Mouse (Mus musculus) cortical plate, adult 2 months (tissue): ENCODE measurements around the gene Coq8a. TPM values are rescaled to one million over a fixed set of nuclear protein-coding genes. Genes with fewer than 3 reads are reported as not detected.

Experiments used
- H3K27ac ChIP-seq: fragments of 200-500 bp; 2 replicates; pipeline ENCODE4 v1.5.1; 2012; ENCODE audit warnings: low read length, control low read depth, inconsistent platforms; ENCODE audit not compliant: insufficient read depth
- H3K4me1 ChIP-seq: fragments of 200-500 bp; 2 replicates; pipeline ENCODE4 v1.6.1; 2011; ENCODE audit warnings: low read length; ENCODE audit not compliant: control insufficient read depth, insufficient read depth
- H3K4me3 ChIP-seq: fragments of 200-500 bp; 2 replicates; pipeline ENCODE4 v1.5.1; 2011; ENCODE audit warnings: mild to moderate bottlenecking, low read length, control low read depth; ENCODE audit not compliant: insufficient read depth
- CTCF ChIP-seq: fragments of 200-500 bp; IDR thresholded peaks from 2 replicates; pipeline ENCODE4 v1.5.1; 2011; ENCODE audit warnings: mild to moderate bottlenecking, control low read depth, low read length; ENCODE audit not compliant: insufficient read depth; ENCODE audit errors: extremely low read depth
- POLR2A ChIP-seq: fragments of 200-500 bp; IDR thresholded peaks from 2 replicates; pipeline ENCODE4 v1.6.1; 2011; ENCODE audit warnings: mild to moderate bottlenecking, low read length, control low read depth; ENCODE audit not compliant: insufficient read depth; ENCODE audit errors: extremely low read depth
- polyA plus RNA-seq: library from polyadenylated mRNA; depleted of rRNA; stranded (reverse); fragments of >200 nt; gene quantifications from 2 replicates; pipeline ENCODE4 v1.2.3, GENCODE M21; 2012

The Coq8a gene
- polyA plus RNA-seq, 1 experiment, result 35.9 TPM

GRCm38 (mm10) chr1:180191651-180192220, 7.7 kb downstream of the Coq8a start:
- Histone ChIP-seq H3K4me3 (no peak overlapping the region), H3K27ac (no peak overlapping the region), H3K4me1 (peaks cover 2% of the 10 kb centered on the region; the same call in 1 of the 2 replicates)
- TF ChIP-seq CTCF, result no peak
- TF ChIP-seq POLR2A, result no peak

- Histone ChIP-seq H3K27ac (no peak overlapping the region), H3K4me3 (no peak overlapping the region), H3K4me1 (peaks cover 2% of the 10 kb centered on the region; the same call in 1 of the 2 replicates)
- TF ChIP-seq CTCF, result no peak
- no peak for TF ChIP-seq POLR2A
These were observed 8.3 kb downstream of the Coq8a start for GRCm38 (mm10) chr1:180191112-180191511.

- no peak for TF ChIP-seq CTCF
- TF ChIP-seq POLR2A, result no peak
- no peak overlapping the region for H3K4me3 ChIP-seq
- H3K27ac ChIP-seq, result no peak overlapping the region
- H3K4me1 ChIP-seq, result peaks cover under 1% of the 10 kb centered on the region; the same call in 1 of the 2 replicates
These were observed 10.5 kb downstream of the Coq8a start for GRCm38 (mm10) chr1:180188951-180189350.

- no peak overlapping the region for H3K4me3 ChIP-seq
These were observed 13.0 kb downstream of the Coq8a start for GRCm38 (mm10) chr1:180186371-180186770.

GRCm38 (mm10) chr1:180185877-180186276, 13.5 kb downstream of the Coq8a start:
- TF ChIP-seq POLR2A (no peak), CTCF (no peak)
- H3K4me3 ChIP-seq, result no peak overlapping the region
- H3K27ac ChIP-seq, result no peak overlapping the region
- no peaks in the 10 kb centered on the region for H3K4me1 ChIP-seq

More at GRCm38 (mm10) chr1:180186371-180186770, 13.0 kb downstream of the Coq8a start:
- Histone ChIP-seq H3K27ac (no peak overlapping the region), H3K4me1 (no peaks in the 10 kb centered on the region)
- no peak for TF ChIP-seq POLR2A
- TF ChIP-seq CTCF, result no peak

- Histone ChIP-seq H3K27ac (no peak overlapping the region), H3K4me1 (no peaks in the 10 kb centered on the region), H3K4me3 (no peak overlapping the region)
- no peak for TF ChIP-seq CTCF
These were observed 14.6 kb downstream of the Coq8a start for GRCm38 (mm10) chr1:180184768-180185167.

GRCm38 (mm10) chr1:180183525-180184159, 15.8 kb downstream of the Coq8a start:
- no peak overlapping the region for H3K27ac ChIP-seq
- no peak overlapping the region for H3K4me3 ChIP-seq
- no peaks in the 10 kb centered on the region for H3K4me1 ChIP-seq
- TF ChIP-seq CTCF (no peak), POLR2A (no peak)

GRCm38 (mm10) chr1:180182731-180183130, 16.7 kb downstream of the Coq8a start:
- no peak overlapping the region for H3K27ac ChIP-seq

GRCm38 (mm10) chr1:180181966-180182319, 17.5 kb downstream of the Coq8a start:
- TF ChIP-seq CTCF, result no peak
- TF ChIP-seq POLR2A, result no peak
- Histone ChIP-seq H3K4me3 (no peak overlapping the region), H3K4me1 (no peaks in the 10 kb centered on the region), H3K27ac (no peak overlapping the region)

More at GRCm38 (mm10) chr1:180182731-180183130, 16.7 kb downstream of the Coq8a start:
- H3K4me3 ChIP-seq, result no peak overlapping the region
- no peaks in the 10 kb centered on the region for H3K4me1 ChIP-seq
- no peak for TF ChIP-seq POLR2A
- TF ChIP-seq CTCF, result no peak

GRCm38 (mm10) chr1:180181304-180181965, 18.0 kb downstream of the Coq8a start:
- no peak overlapping the region for H3K27ac ChIP-seq
- TF ChIP-seq POLR2A, result no peak
- TF ChIP-seq CTCF, result no peak
- no peak overlapping the region for H3K4me3 ChIP-seq
- no peaks in the 10 kb centered on the region for H3K4me1 ChIP-seq
